Mouse (Mus musculus): ENCODE measurements around the gene Slc9a1.

DNA sequence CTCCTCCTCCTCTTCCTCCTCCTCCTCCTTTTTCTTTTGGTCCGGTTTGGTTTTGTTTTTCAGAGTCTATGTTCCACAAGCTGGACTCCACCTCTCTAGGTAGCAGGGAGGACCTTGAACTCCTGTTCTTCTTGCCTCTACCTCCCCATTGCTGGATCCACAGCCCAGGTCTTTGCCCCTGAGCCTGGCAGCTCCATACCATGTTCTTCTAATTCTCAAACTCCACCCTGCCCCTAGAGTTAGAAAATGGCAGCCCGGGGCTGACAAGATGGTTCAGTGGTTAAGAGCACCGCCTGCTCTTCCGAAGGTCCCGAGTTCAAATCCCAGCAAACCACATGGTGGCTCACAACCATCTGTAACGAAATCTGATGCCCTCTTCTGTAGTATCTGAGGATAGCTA is 14.9 kb upstream of the Slc9a1 start:
- TF ChIP-seq CTCF (conservative IDR thresholded peaks at IDR 0.05; ENCODE audit: insufficient read depth, insufficient read length, low read depth, low read length) (no peak), POLR2A (IDR thresholded peaks at IDR 0.05; ENCODE audit: low read depth, low read length) (no peak)
